Mouse (Mus musculus): ENCODE measurements around the gene Ccdc136.

DNA sequence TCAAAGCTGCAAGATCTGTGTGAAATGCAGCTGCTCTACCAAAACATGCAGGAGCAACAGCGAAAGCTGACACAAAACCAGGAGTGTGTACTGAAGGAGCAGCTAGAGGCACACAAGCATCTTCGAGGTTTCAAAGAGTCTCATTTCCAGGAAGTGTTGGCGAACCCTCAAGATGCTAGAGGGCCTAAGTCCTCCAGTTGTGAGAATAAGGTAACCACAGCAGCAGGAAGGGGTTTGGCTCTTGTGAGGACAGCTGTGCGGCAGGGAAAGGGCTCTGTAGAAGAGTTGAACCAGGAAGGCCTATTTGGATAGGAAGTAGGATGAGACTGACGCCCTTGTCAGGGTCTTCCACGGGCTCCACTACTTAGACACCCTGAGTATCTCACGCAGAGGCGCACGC, 19.3 kb downstream of the Ccdc136 start:
- no peak for TF ChIP-seq POLR2A (IDR thresholded peaks at IDR 0.05; ENCODE audit: borderline replicate concordance, low read depth, low read length)
- no peak for TF ChIP-seq CTCF (IDR thresholded peaks at IDR 0.05; ENCODE audit: low read depth, low read length)
